Mouse (Mus musculus) retina, adult 2 months (tissue): ENCODE results near the gene Eml5.

ENCODE experiments used
- DNase-seq: peaks from one replicate; pipeline ENCODE4 v3.0.0-alpha.2; 2012; ENCODE audit warnings: low read depth, low spot score

The Eml5 gene

DNA sequence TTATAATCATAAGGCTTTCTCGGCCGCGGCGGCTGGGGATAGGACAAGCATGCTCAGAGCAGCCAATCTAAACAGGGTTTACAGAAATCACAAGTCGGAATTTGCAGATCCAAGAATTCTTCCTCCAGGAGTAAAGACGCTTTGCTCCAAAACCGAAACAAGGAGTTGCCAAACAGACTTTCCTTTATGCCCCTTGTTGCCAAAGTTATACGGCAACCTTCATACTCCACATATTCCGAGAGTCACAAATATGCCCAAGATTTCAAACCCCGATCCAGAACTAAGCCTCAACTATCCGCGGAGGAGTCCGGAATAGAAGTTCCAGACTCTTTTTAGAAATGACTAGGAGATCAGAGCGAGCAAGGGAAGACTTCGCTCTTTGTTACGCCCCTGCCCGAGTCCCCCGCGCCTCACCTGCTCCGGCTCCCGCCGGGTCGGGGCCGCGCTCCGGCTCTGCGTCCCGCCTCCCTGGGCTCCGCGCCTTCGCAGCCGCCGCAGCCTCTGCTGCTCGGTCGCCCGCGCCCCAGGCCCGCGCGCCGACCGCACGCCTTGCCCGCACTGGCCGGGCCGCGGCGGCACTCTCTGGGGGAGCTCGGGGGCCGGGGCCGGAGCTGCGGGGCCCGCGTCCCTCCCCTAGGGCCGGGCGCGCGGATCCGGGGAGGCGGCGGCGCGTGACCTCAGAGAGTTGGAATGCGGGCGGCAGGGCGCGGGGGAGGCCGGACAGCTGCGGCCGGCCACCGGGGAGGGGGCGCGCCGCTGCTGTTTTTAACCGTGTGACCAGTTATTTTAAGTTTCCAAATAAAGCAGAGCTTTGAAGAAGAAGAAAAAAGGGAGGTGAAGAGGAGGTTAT is 164.1 kb downstream of the Eml5 start, which contains the start of gene Ptpn21:
TSS of gene Ptpn21 (minus strand) at position 455 of the 850 bp plus-strand sequence.
- DNase-seq = no peak
